Mouse (Mus musculus) heart, embryonic 15.5 days (tissue): ENCODE data around the gene Gpr37l1. TPM values are rescaled to one million over a fixed set of nuclear protein-coding genes. Genes with fewer than 3 reads are reported as not detected.

Experiments
- polyA plus RNA-seq: library from polyadenylated mRNA; unstranded; fragments of >200 nt; fragmentation: Nextera tagmentation; extraction: Ambion mirVana; gene quantifications from 2 replicates; pipeline ENCODE4 v1.2.1, GENCODE M21; 2015

Gene Gpr37l1
- polyA plus RNA-seq, 1 experiment from 2014 or later = not detected

Other genes with a start within 250 kb of the Gpr37l1 start
- gene Ppp1r12b, start 211.7 kb downstream of the Gpr37l1 start, polyA plus RNA-seq = 25.4 and 26.0 TPM in 2 replicates
- 42.8 and 48.2 TPM in 2 replicates for gene Ube2t, start 205.1 kb downstream of the Gpr37l1 start, polyA plus RNA-seq
- 3.4 and 5.9 TPM in 2 replicates for gene Lgr6, start 62.4 kb downstream of the Gpr37l1 start, polyA plus RNA-seq
- 1.8 and 10.2 TPM in 2 replicates for gene Ptpn7, start 35.0 kb downstream of the Gpr37l1 start, polyA plus RNA-seq
- 34.0 and 45.6 TPM in 2 replicates for gene Arl8a, start 20.9 kb downstream of the Gpr37l1 start, polyA plus RNA-seq
- gene Elf3, start 90.9 kb upstream of the Gpr37l1 start, polyA plus RNA-seq = 1.4 and 2.6 TPM in 2 replicates
- gene Rnpep, start 116.4 kb upstream of the Gpr37l1 start, polyA plus RNA-seq = 47.2 and 63.0 TPM in 2 replicates
- gene Timm17a, start 146.1 kb upstream of the Gpr37l1 start, polyA plus RNA-seq = 287 and 387 TPM in 2 replicates
- gene Lmod1, start 157.1 kb upstream of the Gpr37l1 start, polyA plus RNA-seq = 2.0 and 3.6 TPM in 2 replicates
- 26.0 and 33.0 TPM in 2 replicates for gene Shisa4, start 207.6 kb upstream of the Gpr37l1 start, polyA plus RNA-seq